Mouse (Mus musculus): ENCODE results near the gene Tle4. TPM values are rescaled to one million over a fixed set of nuclear protein-coding genes. Genes with fewer than 3 reads are reported as not detected.

Gene Tle4
- polyA plus RNA-seq, 1 experiment from 2014 or later, result 26.0 TPM

DNA sequence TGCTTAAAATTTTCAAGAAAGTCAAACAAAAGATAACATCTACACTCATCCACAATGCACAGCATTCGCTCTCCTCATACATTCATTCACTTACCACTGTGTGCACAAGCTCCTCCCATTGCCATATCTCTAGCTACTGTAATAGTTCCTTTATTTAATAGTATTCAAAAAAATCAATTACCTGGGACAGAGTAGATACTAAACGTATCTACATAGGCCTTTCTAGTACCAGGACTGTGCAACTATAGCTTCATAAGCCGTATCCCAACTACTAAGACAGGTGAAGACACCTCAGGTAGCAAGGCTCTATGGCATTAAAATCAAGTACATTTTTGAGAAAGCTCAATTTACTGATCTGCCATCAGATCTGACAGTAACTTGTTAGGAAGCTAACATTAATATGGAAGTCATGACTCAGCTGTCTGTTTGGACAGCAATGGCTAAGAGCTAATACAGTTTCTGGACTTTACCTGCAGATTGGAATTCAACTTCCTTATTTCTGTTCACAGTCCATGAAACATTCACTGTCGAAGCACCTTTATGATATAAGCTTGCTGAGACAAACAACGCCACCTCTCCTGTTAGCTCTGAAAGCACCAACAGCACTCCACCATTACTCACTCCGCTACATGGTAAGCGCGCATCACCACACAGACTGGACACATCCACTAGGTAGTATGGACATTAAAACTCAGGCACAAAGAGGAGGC, 50.6 kb downstream of the Tle4 start:
- H3K27me3 ChIP-seq, result no peaks in the 10 kb centered on the region
- H3K4me1 ChIP-seq (replicated peaks), result peaks cover 3% of the 10 kb centered on the region; the same call in 1 of the 2 replicates
- 95% methylated on average over 8 of the region's 8 CpGs for WGBS
- no peaks in the 10 kb centered on the region for H3K9me3 ChIP-seq
- H3K4me3 ChIP-seq, result no peak overlapping the region
- H3K9ac ChIP-seq, result no peak overlapping the region
- no peaks in the 10 kb centered on the region for H3K36me3 ChIP-seq
- no peak for ATAC-seq (ENCODE audit: low FRiP score)
- no peak overlapping the region for H3K27ac ChIP-seq
- H3K4me2 ChIP-seq, result no peak overlapping the region

DNA sequence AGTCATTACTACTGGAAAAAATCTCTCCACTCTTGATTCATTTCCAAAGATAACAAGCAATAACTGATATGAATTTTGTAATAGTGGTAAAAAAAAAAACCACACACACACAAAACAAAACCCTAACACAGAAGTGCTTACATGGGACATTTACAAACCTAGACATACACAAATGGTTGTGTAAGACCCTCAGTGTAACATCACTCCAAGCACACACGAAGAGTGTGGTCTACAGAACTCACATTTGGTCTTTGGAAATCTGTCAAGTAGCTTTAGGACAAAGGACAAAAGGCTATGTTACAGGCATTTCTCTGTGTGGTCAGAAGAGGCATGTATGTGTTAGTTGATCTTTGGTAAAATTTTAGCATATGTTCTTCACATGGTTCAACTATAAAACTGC, 52.4 kb downstream of the Tle4 start:
- Histone ChIP-seq H3K9ac (no peak overlapping the region), H3K27me3 (no peaks in the 10 kb centered on the region), H3K4me1 (replicated peaks) (peaks cover 9% of the 10 kb centered on the region), H3K36me3 (no peaks in the 10 kb centered on the region), H3K9me3 (no peaks in the 10 kb centered on the region), H3K4me2 (no peak overlapping the region), H3K27ac (no peak overlapping the region), H3K4me3 (no peak overlapping the region)
- WGBS, result 90% methylated on average over 1 of the region's 1 CpGs
- no peak for ATAC-seq (ENCODE audit: low FRiP score)

DNA sequence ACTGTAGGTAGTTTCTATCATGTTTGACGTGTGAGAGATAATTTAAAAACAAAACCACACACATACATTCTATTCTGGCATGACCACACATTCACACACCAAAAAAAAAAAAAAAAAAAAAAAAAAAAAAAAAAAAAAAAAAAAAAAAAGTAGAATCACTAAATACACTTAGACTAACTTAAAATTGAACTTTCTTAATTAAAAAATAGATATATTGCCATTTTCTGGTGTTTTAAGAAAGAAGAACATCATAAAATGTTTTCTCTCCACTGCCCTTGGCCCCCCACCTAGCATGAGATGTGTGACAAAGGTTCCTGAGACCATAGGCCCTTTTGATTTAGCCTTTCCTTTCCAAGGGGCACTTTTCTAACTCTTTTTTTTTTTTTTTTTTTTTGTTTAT, 54.5 kb downstream of the Tle4 start:
- Histone ChIP-seq H3K4me2 (no peak overlapping the region), H3K9me3 (no peaks in the 10 kb centered on the region), H3K27me3 (no peaks in the 10 kb centered on the region), H3K4me1 (replicated peaks) (peaks cover 9% of the 10 kb centered on the region), H3K4me3 (no peak overlapping the region), H3K36me3 (no peaks in the 10 kb centered on the region), H3K9ac (no peak overlapping the region), H3K27ac (no peak overlapping the region)
- ATAC-seq (ENCODE audit: low FRiP score), result no peak
- 55% methylated on average over 1 of the region's 1 CpGs for WGBS

DNA sequence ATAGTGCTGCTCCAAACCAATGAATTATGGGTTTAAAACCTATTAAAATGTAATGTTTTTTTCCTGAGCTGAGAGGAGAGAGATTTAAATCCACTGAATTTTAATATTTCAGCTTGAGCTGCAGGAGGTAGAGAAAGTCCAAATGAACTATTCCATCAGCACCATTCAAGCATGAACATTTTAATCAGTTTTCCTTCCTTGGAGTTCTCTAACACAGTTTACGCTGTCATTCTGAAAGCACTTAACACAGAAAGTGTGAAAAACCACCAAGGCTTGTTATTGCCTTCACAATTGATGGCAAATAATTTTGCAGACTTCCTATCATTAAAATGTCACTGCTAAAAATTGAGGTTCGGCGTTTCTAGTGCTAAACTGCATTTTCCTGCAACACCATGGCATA, 57.2 kb downstream of the Tle4 start:
- Histone ChIP-seq H3K27me3 (no peaks in the 10 kb centered on the region), H3K27ac (no peak overlapping the region), H3K4me1 (replicated peaks) (peaks cover 9% of the 10 kb centered on the region), H3K4me3 (no peak overlapping the region), H3K9ac (no peak overlapping the region), H3K9me3 (no peaks in the 10 kb centered on the region), H3K4me2 (no peak overlapping the region), H3K36me3 (no peaks in the 10 kb centered on the region)
- WGBS, result 66% methylated on average over 3 of the region's 3 CpGs
- ATAC-seq (ENCODE audit: low FRiP score), result no peak

DNA sequence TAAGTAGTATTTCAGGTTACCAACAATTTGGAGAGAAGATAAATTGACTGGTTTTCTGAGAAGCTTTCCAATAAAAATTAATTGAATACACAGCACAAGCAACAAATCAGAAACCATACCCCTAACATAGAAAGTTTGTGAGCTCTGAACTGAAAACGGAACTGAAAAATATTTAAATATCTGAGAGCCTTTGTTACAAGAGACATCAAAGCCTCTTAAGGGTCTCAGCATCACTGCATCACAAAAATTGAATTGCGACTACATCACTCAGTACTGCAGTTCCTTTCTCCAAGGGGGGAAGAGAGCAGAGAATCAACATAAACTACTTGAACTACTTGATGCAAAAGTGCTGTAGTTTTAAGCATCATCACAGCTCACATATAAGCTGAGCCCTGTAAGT, 61.2 kb downstream of the Tle4 start:
- H3K4me3 ChIP-seq, result no peak overlapping the region
- no peaks in the 10 kb centered on the region for H3K9me3 ChIP-seq
- H3K36me3 ChIP-seq, result no peaks in the 10 kb centered on the region
- WGBS, result 87% methylated on average over 2 of the region's 2 CpGs
- H3K9ac ChIP-seq, result no peak overlapping the region
- H3K27ac ChIP-seq, result no peak overlapping the region
- H3K4me1 ChIP-seq (replicated peaks), result peaks cover 1% of the 10 kb centered on the region
- no peak for ATAC-seq (ENCODE audit: low FRiP score)
- no peaks in the 10 kb centered on the region for H3K27me3 ChIP-seq
- H3K4me2 ChIP-seq, result no peak overlapping the region

DNA sequence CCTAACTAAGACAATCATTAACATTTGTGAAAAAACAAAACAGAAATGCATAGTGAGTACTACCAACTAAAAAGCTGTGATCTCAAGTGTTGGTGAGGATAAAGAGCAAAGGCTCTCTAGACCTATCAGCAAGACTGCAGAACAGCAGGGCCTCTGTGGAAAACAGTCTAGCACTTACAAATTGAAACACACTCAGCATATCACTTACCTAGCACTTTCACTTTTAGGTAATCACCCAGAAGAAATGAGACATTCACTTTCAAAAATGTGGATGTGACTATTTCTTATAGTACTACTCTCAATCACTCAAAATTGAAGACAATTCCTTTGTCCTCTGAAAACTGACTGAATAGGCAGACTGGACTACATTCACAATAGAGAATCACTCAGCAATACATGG, 63.4 kb downstream of the Tle4 start:
- Histone ChIP-seq H3K4me3 (no peak overlapping the region), H3K4me1 (replicated peaks) (no peaks in the 10 kb centered on the region), H3K27ac (no peak overlapping the region), H3K9ac (no peak overlapping the region), H3K4me2 (no peak overlapping the region), H3K36me3 (no peaks in the 10 kb centered on the region), H3K9me3 (no peaks in the 10 kb centered on the region), H3K27me3 (no peaks in the 10 kb centered on the region)
- no peak for ATAC-seq (ENCODE audit: low FRiP score)

DNA sequence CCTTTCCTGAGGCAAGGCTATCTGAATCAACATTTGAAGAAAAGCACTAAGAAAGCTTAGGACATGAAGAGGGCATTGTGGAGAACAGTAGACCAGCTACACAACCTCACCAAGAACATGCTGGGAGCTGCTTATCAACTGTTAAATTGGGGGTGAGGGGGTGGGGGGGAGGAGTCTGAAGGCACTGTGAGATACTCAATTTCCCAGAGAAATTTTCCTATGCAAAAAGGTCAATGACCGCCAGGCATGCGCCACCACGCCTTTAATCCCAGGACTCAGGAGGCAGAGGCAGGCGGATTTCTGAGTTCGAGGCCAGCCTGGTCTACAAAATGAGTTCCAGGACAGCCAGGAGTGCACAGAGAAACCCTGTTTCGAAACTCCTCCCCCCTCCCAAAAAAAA, 65.0 kb downstream of the Tle4 start:
- Histone ChIP-seq H3K36me3 (no peaks in the 10 kb centered on the region), H3K27ac (no peak overlapping the region), H3K4me2 (no peak overlapping the region), H3K4me1 (replicated peaks) (no peaks in the 10 kb centered on the region), H3K4me3 (no peak overlapping the region), H3K9ac (no peak overlapping the region), H3K27me3 (no peaks in the 10 kb centered on the region), H3K9me3 (no peaks in the 10 kb centered on the region)
- ATAC-seq (ENCODE audit: low FRiP score), result no peak
- 95% methylated on average over 6 of the region's 6 CpGs for WGBS

DNA sequence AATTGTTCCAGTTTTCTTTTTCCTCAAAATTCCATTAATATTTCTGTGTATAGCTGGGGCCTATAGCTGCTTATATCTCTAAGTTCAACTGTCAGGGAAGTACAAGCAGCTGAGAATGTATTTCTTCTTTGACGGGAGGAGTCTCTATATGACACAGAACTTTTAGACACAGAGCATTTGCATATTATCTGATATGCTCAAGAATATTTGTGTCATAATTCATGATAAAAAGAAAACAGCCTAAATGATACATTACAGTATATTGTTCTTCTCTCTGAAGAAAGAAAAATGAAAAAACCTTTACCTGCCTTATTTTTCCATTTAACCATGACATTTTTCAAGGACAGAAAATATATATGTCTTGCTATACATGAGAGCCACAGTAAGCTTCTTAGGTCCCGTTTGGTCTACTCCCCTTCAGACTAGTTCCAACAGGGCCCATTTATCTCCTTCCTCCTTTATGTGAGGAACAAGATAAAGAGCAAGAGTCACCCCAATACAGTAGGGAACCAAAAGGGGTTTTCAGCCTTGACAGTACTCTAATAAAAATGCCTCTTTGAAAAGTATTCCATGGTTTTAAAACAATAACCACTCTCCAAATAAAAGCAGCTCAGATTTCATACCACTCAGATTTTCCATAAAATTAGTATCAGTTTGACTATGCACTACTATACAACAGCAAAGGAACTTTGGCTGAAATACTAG, 77.6 kb downstream of the Tle4 start:
- H3K9ac ChIP-seq, result no peak overlapping the region
- H3K27ac ChIP-seq, result no peak overlapping the region
- peaks cover 5% of the 10 kb centered on the region; the same call in 1 of the 2 replicates for H3K36me3 ChIP-seq
- WGBS, result 76% methylated on average over 2 of the region's 2 CpGs
- H3K4me3 ChIP-seq, result no peak overlapping the region
- no peaks in the 10 kb centered on the region for H3K9me3 ChIP-seq
- ATAC-seq (ENCODE audit: low FRiP score), result no peak
- no peaks in the 10 kb centered on the region for H3K27me3 ChIP-seq
- H3K4me2 ChIP-seq, result no peak overlapping the region
- peaks cover 11% of the 10 kb centered on the region for H3K4me1 ChIP-seq (replicated peaks)

DNA sequence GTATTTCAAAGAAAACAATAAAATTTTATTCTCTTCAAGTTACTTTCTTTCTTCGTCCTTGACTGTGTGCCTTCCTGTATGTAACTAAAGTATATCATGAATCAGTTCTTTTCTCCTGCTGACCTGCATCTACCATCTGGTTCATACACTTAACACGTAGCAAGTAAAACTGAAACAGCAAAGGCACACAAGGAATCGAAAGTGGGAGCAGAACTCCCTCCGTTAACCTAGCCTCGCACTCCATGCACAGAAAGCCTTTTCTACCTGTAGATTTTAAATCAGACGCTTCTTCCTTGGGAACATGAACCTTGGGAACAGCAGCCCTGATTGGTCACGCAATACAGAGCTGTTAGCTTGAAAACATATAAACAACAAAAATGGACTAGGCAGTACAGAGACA, 78.7 kb downstream of the Tle4 start:
- WGBS, result 92% methylated on average over 7 of the region's 7 CpGs
- no peaks in the 10 kb centered on the region for H3K27me3 ChIP-seq
- no peak overlapping the region for H3K4me3 ChIP-seq
- peaks cover 11% of the 10 kb centered on the region for H3K4me1 ChIP-seq (replicated peaks)
- no peaks in the 10 kb centered on the region for H3K9me3 ChIP-seq
- H3K4me2 ChIP-seq, result no peak overlapping the region
- H3K27ac ChIP-seq, result no peak overlapping the region
- H3K9ac ChIP-seq, result no peak overlapping the region
- peaks cover 5% of the 10 kb centered on the region; the same call in 1 of the 2 replicates for H3K36me3 ChIP-seq
- ATAC-seq (ENCODE audit: low FRiP score), result no peak

DNA sequence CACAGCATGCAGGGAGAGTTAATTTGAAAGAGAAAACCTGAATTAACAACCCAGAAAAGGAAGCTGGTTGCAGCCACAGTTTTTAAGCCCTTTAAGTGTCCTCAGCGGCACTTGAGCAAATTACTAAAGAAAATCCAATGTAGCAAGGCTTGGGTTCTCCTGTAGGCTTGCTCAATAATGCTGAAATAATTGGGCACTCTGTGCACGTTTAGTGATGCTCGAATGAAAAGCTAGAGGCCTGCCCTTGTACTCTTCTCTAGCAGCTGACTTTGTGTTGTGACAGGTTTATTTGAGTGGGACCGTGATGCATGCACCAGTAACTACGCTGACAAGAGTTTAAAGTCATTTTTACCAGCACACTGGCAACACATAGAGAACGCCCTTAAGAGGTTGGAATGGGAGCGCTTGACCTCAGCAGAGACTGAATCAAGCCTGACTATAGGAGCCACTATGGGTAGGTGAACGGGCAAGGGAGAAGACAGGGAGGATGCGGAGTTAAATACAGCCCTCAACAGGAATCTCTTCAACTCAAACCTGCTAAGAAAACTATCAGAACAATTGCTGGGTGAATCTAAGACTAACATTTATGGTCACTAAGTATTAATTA, 79.3 kb downstream of the Tle4 start:
- H3K9ac ChIP-seq, result no peak overlapping the region
- H3K4me1 ChIP-seq (replicated peaks), result peaks cover 13% of the 10 kb centered on the region
- no peak overlapping the region for H3K4me3 ChIP-seq
- ATAC-seq (ENCODE audit: low FRiP score), result 0 out of 2 replicates have a peak, but pooled peaks have one; percentile 49
- H3K4me2 ChIP-seq, result no peak overlapping the region
- WGBS, result 29% methylated on average over 9 of the region's 9 CpGs
- H3K36me3 ChIP-seq, result peaks cover 5% of the 10 kb centered on the region; the same call in 1 of the 2 replicates
- no peaks in the 10 kb centered on the region for H3K9me3 ChIP-seq
- H3K27me3 ChIP-seq, result no peaks in the 10 kb centered on the region
- no peak overlapping the region; the same call in 1 of the 2 replicates for H3K27ac ChIP-seq

DNA sequence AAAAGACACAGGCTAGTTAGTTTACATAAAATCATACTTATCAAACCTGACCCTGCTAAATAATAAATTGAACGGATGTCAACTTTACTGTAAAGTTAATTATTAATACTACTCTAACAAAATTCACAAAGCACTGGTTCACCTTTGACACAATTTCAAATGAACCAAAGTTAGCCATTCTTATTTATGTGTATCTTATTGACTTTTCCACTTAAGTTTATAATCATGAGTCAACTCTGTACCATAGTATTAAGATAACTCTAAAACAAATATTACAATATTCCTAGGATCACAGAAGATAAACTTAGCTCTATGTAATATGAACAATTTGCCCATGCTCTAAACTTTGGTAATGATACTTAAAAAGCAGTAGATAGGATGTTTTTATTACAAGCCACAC, 81.4 kb downstream of the Tle4 start:
- Histone ChIP-seq H3K4me2 (no peak overlapping the region), H3K9ac (no peak overlapping the region), H3K4me3 (no peak overlapping the region), H3K4me1 (replicated peaks) (peaks cover 15% of the 10 kb centered on the region), H3K36me3 (peaks cover 5% of the 10 kb centered on the region; the same call in 1 of the 2 replicates), H3K27me3 (no peaks in the 10 kb centered on the region), H3K9me3 (no peaks in the 10 kb centered on the region), H3K27ac (no peak overlapping the region)
- WGBS, result 100% methylated on average over 1 of the region's 1 CpGs
- no peak for ATAC-seq (ENCODE audit: low FRiP score)

DNA sequence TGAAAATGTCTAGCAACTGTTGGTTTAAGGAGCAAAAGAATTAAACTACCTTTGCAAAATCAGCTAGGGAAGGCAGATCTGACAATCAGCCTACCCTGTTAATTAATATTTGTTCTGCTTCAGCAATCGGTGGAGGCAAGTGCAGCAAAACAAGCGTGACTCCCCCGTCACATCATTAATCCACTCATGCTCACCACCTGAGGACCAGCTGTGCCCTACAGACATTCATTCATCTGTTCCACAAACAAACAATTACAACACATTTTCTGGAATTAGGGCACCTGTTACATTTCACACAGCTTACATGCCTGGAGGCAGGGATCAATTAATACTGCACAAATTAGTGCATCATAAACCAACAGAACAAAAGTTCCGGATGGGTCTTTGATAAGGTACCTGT, 89.0 kb downstream of the Tle4 start:
- Histone ChIP-seq H3K36me3 (no peaks in the 10 kb centered on the region), H3K4me3 (no peak overlapping the region), H3K27me3 (no peaks in the 10 kb centered on the region), H3K9ac (no peak overlapping the region), H3K27ac (no peak overlapping the region), H3K9me3 (no peaks in the 10 kb centered on the region), H3K4me1 (replicated peaks) (peaks cover 45% of the 10 kb centered on the region), H3K4me2 (no peak overlapping the region)
- 18% methylated on average over 4 of the region's 4 CpGs for WGBS
- peak; percentile 34; the same call in 1 of the 2 replicates for ATAC-seq (ENCODE audit: low FRiP score)

Measured in hindbrain, embryonic 13.5 days (tissue).